ENCODE assay signal across 17 mouse cellular contexts in the genomic region with DNA sequence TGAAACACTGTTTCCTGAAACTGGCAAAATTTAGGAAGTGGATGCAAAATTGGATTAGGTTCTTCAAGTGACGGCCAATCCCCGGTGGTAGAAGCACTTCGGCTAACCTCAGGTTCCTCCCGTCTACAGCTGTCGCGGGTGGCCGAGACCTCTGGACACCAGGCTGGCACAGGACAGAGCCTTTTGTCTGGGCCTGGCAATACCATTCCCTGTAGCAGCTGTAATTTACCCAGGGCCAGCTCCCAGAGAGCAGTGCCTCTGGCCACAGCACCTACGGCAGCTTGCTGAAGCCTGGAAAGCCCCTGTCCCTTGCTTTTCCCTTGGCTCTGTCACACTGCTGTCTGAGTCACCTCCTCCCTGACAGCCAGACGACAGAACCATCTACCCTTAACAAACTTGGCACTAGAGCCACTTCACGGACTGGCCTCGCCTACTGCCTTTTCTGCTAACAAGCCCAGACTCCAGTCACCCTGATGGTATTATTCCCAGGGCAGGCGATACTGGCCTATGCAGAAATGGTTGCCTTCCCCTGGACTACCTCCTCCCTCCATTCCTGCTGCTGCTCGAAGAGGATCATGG. TPM values are rescaled to one million over a fixed set of nuclear protein-coding genes. Genes with fewer than 3 reads are reported as not detected.
DNase-seq lines count a peak whose midpoint lies in the region; ATAC-seq lines count a peak whose summit lies in the region.
"Had no signal": no experiment of that assay in that cellular context is flagged by ENCODE, and none has a peak within 500 bp of the region (broad histone marks: within the 10 kb centered on the region; RNA-seq: fewer than 3 reads in every experiment).

No protein-coding gene starts in this region.

- H3K4me2 ChIP-seq in lung, embryonic 16.5 days (ENCODE audit: low read depth, low read length), result no peak overlapping the region
- H3K4me2 ChIP-seq: forebrain, embryonic 13.5 days; heart, embryonic 12.5 days; hindbrain, embryonic 12.5 days had no signal

- 71% methylated on average over 13 of the region's 13 CpGs for WGBS in heart, embryonic 10.5 days
- WGBS in lung, embryonic 16.5 days, result 67% methylated on average over 13 of the region's 13 CpGs

- H3K9ac ChIP-seq in lung, embryonic 16.5 days (ENCODE audit: low read length), result no peak overlapping the region
- H3K9ac ChIP-seq: forebrain, embryonic 13.5 days; heart, embryonic 12.5 days; hindbrain, embryonic 12.5 days had no signal

- H3K27me3 ChIP-seq in heart, embryonic 10.5 days (ENCODE audit: insufficient read depth, poor library complexity, severe bottlenecking), result peaks cover 89% of the 10 kb centered on the region
- no peaks in the 10 kb centered on the region for H3K27me3 ChIP-seq in lung, embryonic 16.5 days (ENCODE audit: control insufficient read depth, insufficient read depth, low read depth, low read length)
- H3K27me3 ChIP-seq: hindbrain, embryonic 12.5 days had no signal

- H3K9me3 ChIP-seq in heart, embryonic 10.5 days, result no peaks in the 10 kb centered on the region
- no peaks in the 10 kb centered on the region for H3K9me3 ChIP-seq in lung, embryonic 16.5 days (ENCODE audit: control insufficient read depth, low read length)
- H3K9me3 ChIP-seq: embryonic facial prominence, embryonic 10.5 days; forebrain, embryonic 13.5 days; heart, embryonic 12.5 days; hindbrain, embryonic 12.5 days had no signal

- no peaks in the 10 kb centered on the region for H3K36me3 ChIP-seq in heart, embryonic 10.5 days
- H3K36me3 ChIP-seq in lung, embryonic 16.5 days (ENCODE audit: control insufficient read depth, insufficient read depth, low read length), result no peaks in the 10 kb centered on the region
- H3K36me3 ChIP-seq: embryonic facial prominence, embryonic 10.5 days; heart, embryonic 12.5 days; hindbrain, embryonic 12.5 days had no signal

- no peak overlapping the region for H3K27ac ChIP-seq in heart, embryonic 10.5 days
- H3K27ac ChIP-seq in lung, embryonic 16.5 days (ENCODE audit: low read length), result peak overlapping the region; percentile 58
- H3K27ac ChIP-seq: embryonic facial prominence, embryonic 10.5 days; forebrain, embryonic 13.5 days; hindbrain, embryonic 12.5 days had no signal

- DNase-seq in adrenal gland, postnatal 10 days, result peak; percentile 55
- no peak for DNase-seq in adrenal gland, adult 8-10 months
- DNase-seq in heart, adult 11 months, result peak; percentile 93
- DNase-seq in heart, embryonic 10.5 days (ENCODE audit: low spot score), result no peak
- DNase-seq in lung, postnatal 10 days, result no peak
- no peak for DNase-seq in testis, postnatal 10 days (ENCODE audit: low spot score)
- DNase-seq in kidney, adult 18-20 months, result no peak
- DNase-seq: cerebellum, adult 2 months; heart, postnatal 4 days had no signal

- no peak overlapping the region for H3K4me3 ChIP-seq in heart, embryonic 10.5 days
- no peak overlapping the region for H3K4me3 ChIP-seq in lung, embryonic 16.5 days (ENCODE audit: low read length)
- H3K4me3 ChIP-seq: embryonic facial prominence, embryonic 10.5 days; forebrain, embryonic 13.5 days; heart, embryonic 12.5 days; hindbrain, embryonic 12.5 days had no signal

- H3K4me1 ChIP-seq in heart, embryonic 10.5 days, result peaks cover 21% of the 10 kb centered on the region
- peaks cover 16% of the 10 kb centered on the region for H3K4me1 ChIP-seq in lung, embryonic 16.5 days (replicated peaks; ENCODE audit: control insufficient read depth, insufficient read depth, low read length)
- H3K4me1 ChIP-seq: forebrain, embryonic 13.5 days had no signal

- ATAC-seq in lung, embryonic 16.5 days (ENCODE audit: low read depth), result no peak
- ATAC-seq: forebrain, embryonic 13.5 days; hindbrain, embryonic 16.5 days; inflammation-experienced regulatory T-cells, adult 6 months; intestine, postnatal 0 days had no signal

RNA-seq across cellular contexts. Expression of gene Isca2, which starts 28.6 kb away (rescaled TPM):
- total RNA-seq in adrenal gland, postnatal 10 days (2021), result 100 to 1,000 TPM in 1 of 2 experiments, 10 to 100 TPM in 1; 94.6 to 121 TPM
- 10 to 100 TPM; 53.6 to 69.2 (median 65.4) TPM for total RNA-seq in adrenal gland, adult 8-10 months (2022)
- polyA plus RNA-seq in heart, embryonic 10.5 days (2016; fragmentation: Nextera tagmentation; extraction: Ambion mirVana), result 142 and 145 TPM in 2 replicates
- polyA plus RNA-seq in lung, embryonic 16.5 days (2015; fragmentation: Nextera tagmentation; extraction: Ambion mirVana), result 133 and 148 TPM in 2 replicates

RNA-seq across cellular contexts. Expression of gene Npc2, which starts 28.7 kb away (rescaled TPM):
- 10 to 100 TPM; 65.4 to 69.5 TPM for total RNA-seq in adrenal gland, postnatal 10 days (2021)
- 100 to 1,000 TPM in 1 of 4 experiments, 10 to 100 TPM in 3; 79.8 to 105 (median 86.2) TPM for total RNA-seq in adrenal gland, adult 8-10 months (2022)
- polyA plus RNA-seq in heart, embryonic 10.5 days (2016; fragmentation: Nextera tagmentation; extraction: Ambion mirVana), result 55.5 and 58.4 TPM in 2 replicates
- 185 and 217 TPM in 2 replicates for polyA plus RNA-seq in lung, embryonic 16.5 days (2015; fragmentation: Nextera tagmentation; extraction: Ambion mirVana)

Comparison
In these comparisons a context has a peak if more than half of its experiments do, and no peak if none do; other contexts are left out.
1. DNase-seq: peak in adrenal gland, postnatal 10 days (single experiment) and heart, adult 11 months (single experiment); none in adrenal gland, adult 8-10 months (single experiment), heart, embryonic 10.5 days (single experiment), lung, postnatal 10 days (single experiment), testis, postnatal 10 days (single experiment) and kidney, adult 18-20 months (single experiment).